Mouse (Mus musculus) activated CD4-positive, CD25-positive, alpha-beta regulatory T cell, adult 9 weeks (primary cell): ENCODE results near the gene Elovl4. TPM values are rescaled to one million over a fixed set of nuclear protein-coding genes. Genes with fewer than 3 reads are reported as not detected.

Experiments used
- polyA plus RNA-seq: library from polyadenylated mRNA; unstranded; fragments of 100-300 nt; shearing (Covaris generic); gene quantifications from one replicate; pipeline ENCODE4 v1.2.1, GENCODE M21; 2017

Elovl4 gene
- 0.38 TPM for polyA plus RNA-seq

DNA sequence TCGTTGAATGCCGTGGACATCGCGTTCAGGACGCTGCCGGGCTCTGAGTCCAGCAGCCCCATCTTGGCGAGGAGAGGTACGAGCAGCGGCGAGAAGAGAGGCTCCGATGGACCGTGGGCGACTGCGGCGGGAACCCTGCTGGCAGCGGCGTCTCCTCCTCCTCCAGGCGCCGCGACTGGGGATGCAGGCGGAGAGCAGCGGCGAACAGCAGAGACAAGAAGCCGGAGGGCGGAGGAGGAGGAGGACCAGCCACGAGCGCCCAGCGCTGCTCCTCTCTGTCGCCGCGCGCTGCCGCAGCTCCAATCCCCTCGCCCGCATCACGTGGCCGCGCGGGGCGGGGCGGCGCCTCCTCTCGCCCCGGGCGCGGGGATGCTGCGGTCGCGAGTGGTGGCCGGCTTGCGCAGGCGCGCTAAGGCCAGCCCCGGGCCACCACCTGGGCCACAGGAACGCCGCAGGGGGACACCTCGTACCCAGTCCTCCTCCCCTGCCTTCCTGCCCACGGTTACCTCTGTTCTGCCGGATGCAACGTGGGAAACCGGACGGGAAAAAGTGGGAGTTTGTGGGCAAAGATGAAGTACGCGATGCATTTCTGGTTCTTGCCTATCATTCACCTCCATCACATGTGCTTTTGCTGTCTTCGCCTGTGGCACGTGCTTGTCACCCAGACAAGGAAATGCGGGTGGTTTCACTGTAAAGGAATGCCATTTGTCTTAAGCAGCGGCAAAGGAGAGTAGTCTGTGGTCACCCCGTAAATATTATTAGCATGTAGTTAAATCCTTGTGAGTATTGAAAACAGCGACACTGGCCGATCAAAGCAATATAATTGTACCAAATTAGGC lies at the start of gene Elovl4:
Gene Elovl4 (minus strand): TSS at position 301 of the 839 bp plus-strand sequence.

DNA sequence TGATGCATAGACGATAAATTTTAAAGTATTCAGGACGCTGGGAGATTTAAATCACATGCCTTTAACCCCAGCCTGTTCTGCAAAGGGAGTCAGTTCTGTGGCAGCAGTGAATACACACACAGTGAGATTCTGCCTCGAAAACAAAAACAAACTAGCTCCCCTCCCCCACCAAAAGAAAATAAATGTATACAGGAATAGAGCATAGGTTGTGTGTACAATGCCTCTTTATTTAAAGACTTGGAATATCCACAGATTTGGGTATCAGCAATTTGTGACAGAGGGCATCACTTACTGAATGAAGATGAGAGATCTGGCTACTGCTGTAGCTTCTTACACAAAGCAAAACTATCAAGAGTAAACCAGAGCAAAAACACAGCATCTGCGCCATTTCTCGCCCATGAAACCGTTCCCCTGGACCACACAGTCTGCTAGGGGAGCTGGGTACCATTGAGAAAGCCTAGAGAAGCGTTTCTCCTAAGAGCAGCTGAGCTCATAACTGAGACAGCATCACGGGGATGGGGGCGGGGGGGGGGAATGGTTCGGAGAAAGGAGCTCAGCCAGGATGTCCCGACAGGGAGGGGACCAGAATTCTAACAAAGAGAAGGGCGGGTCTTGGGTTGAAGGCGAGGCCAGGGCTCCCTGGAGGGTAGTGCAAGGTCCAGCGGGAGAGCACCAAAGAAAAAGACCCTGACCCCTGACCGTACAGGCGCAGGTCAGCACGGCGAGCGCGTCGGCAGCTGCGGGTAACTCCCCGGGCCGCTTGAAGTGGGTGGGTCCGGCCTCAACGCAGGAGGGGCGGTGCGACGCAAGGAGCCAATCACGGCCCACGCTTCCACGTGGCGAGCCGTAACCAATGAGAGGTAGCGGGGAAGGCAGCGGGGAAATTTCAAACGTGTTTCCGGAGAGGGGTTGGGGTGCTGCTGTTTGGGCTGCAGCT lies 28.0 kb upstream of the Elovl4 start, which contains the start of gene Ttk:
Gene Ttk (plus strand): TSS at position 879 of the 937 bp plus-strand sequence.

Other genes with a start within 250 kb of the Elovl4 start
- gene Ttk, start 28.4 kb upstream of the Elovl4 start, polyA plus RNA-seq, result 1.7 TPM
- gene Bckdhb, start 118.9 kb upstream of the Elovl4 start, polyA plus RNA-seq, result 8.0 TPM